Mouse (Mus musculus): ENCODE results near the gene Dnajc4.
"Not testable (repeated sequence)": the region's sequence is repeated elsewhere in the genome, so short reads cannot be mapped to it uniquely, and the experiment has no call there.

The Dnajc4 gene

GRCm38 (mm10) chr19:6994489-6994888 is 2.1 kb upstream of the Dnajc4 start:
- DNase-seq: no peak

DNA sequence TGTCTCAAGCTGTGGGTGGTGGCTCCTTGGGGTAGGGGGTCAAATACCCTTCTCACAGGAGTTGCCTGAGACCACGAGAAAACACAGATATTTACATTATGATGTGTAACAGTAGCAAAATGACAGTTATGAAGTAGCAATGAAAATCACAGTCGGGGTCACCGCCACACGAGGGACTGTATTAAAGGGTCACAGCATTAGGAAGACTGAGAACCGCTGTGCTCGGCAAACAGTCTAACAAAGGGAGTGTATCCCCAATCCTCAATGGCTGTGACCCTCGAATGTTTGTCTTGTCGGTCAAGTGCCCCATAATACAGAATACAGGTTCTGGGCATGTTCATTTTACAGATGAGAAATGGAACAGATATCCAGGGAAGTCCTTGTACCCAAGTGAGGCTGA is 1.6 kb upstream of the Dnajc4 start:
- no peak for DNase-seq

- DNase-seq: peak; percentile 1
Observed at GRCm38 (mm10) chr19:6993011-6993770, 819 bp upstream of the Dnajc4 start.

- not testable (repeated sequence) for DNase-seq
Observed at GRCm38 (mm10) chr19:6991166-6991565, 1.2 kb downstream of the Dnajc4 start.

- no peak for DNase-seq
Observed at GRCm38 (mm10) chr19:6990712-6991111, 1.7 kb downstream of the Dnajc4 start.

DNA sequence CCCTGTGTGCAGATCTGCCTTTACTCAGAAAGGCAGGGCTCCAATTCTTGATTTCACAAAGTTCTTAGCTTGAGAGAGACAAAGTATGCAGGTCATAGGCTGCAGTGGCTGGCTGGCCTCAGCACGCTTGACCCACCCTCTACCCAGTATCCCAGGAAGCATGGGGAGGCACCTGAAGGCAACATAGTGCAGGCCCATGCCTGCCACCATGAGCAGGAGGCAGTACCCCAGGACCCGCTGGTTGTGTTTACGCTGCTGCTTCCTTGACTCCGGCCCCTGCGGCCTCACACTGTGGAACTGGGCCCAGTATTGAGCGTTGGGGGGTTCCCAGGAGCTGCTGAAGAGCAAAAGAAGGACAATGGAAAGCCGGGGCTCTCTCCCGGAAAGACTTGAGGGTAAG is 3.1 kb downstream of the Dnajc4 start:
- no peak for DNase-seq

GRCm38 (mm10) chr19:6987904-6988285 is 4.5 kb downstream of the Dnajc4 start:
- no peak for DNase-seq

DNA sequence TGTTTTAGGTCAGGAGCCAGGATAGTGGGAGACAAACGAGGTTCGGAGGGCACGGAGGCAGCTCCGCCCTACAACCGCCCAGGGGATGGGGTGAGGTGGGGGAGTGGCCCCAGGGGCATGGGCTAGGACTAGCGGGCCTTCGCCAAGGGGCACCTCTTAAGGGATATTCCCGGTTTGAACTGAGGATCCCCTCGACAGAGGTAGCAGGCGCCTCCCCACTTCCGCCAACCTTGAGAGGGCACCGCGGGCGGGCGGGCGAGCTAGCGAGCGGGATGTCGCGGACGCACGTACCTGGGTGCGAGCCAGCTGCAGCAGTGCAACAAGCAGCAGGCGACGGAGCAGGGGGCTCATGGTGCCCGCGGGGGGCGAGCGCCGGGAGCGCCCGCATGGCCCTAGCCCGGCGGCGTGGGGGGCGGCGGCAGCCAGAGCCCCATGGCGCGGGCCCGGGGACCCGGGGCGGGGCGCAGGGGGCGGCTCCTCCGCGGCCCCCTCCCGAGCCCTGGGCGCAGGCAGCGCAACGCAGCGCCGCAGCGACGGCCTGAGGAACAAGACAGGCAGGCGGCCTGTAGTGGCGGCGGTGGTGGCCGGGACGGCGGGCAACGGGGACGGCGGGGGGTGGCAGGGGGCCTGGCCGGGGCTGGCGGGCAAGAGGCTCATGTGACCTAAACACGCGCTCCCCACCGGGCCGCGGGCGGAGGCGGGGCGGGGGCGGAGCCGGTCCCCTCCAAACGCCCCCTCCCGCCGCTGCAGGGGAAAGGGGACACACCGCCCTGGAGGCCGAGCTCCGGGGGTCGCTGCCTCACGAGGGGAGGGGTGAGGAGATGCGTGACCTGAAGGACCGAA is 5.1 kb downstream of the Dnajc4 start, which contains the start of gene Vegfb:
Vegfb (minus strand) TSS at position 591 of the 843 bp plus-strand sequence.
- DNase-seq: peak; percentile 64

DNA sequence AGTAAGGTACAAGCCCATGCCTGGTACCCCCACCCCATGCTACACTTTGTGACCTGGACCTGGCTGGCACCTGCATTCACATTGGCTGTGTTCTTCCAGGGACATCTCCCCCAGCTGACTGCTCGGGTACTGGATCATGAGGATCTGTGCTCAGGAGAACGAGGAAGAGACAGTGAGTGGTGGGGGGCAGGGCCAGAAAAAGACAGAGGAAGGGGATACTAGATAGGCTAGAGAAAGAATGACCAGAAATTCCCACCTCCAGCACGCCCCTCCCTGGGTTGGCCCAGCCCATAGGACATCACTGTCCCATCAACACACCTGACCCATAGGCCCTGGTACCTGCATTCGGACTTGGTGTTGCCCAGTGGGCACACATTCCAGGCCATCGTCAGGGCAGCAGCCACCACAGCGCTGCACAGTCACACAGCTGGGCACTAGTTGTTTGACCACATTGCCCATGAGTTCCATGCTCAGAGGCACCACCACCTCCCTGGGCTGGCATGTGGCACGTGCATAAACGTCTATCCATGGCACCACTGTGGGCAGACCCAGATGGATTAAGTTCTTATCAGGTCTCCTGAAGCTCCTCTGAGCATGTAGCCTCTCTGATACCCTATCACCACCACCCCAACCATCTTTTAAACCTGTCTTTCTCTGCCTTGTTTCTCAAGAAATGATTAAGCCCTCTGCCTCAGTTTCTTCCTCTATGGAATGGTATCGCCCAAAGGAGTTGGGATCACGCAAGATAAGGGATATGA is 6.2 kb downstream of the Dnajc4 start:
- no peak for DNase-seq

DNA sequence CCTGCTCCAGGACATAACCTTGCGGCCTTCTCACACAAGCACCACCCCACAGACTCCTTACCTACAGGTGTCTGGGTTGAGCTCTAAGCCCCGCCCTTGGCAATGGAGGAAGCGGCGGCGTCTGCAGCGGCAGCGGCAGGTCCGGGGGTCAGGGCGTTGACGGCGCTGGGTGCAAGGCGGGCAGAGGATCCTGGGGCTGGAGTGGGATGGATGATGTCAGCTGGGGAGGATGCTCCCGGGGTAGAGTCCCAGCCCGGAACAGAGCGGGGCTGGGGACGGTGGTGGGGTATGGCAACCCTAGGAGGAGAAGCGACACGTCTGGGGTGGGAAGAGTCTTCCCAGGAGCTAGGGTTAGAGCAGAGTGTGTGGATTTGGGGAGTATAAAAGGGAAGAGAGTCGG is 7.1 kb downstream of the Dnajc4 start:
- DNase-seq: no peak

- DNase-seq: no peak
Observed at GRCm38 (mm10) chr19:6983621-6984020, 8.8 kb downstream of the Dnajc4 start.

- no peak for DNase-seq
Observed at GRCm38 (mm10) chr19:6981465-6981864, 10.9 kb downstream of the Dnajc4 start.

DNA sequence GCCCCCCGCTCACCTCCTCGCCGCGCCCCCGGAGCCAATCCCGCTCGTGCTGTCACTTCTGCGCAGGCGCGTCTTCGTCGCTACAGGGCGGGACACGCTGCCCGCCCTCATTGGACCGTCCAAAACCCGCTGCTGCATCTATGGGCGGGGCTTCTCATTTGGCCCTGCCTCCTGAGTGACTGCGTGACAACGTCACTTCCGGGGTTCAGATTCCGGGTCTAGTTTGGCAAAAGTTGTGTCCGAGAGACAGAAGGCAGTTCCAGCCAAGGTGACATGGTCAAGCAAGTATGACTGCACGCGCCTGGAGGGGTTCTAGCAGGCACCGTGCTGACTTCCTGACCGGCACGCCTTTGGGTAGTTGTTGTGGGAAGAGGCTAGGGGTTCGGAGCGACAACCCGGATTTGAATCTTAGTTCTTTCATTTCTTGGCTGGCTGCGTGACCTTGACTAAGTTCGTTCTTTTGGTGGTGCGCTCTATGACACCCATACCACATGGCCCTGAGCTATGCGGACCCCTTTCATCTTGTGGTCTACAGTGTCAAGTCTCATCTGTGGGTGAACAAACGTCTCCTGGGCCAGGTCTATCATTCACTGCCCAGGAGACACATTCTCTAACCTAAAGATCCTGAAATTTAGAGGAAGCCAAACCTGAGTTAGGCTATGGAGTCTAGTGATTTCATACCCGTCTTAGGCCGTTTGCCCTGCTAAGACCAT is 11.8 kb downstream of the Dnajc4 start, which contains the start of gene Fkbp2:
Fkbp2 (minus strand) TSS at position 121 of the 713 bp plus-strand sequence.
- DNase-seq: peak; percentile 99

- peak; percentile 100 for DNase-seq
Observed at GRCm38 (mm10) chr19:6979486-6980380, 12.6 kb downstream of the Dnajc4 start.

- DNase-seq: no peak
Observed at GRCm38 (mm10) chr19:6979001-6979479, 13.3 kb downstream of the Dnajc4 start.

GRCm38 (mm10) chr19:6978639-6978974 is 13.8 kb downstream of the Dnajc4 start:
- no peak for DNase-seq

GRCm38 (mm10) chr19:6977759-6978638 is 14.4 kb downstream of the Dnajc4 start:
- no peak for DNase-seq

GRCm38 (mm10) chr19:6975537-6976521 is 16.5 kb downstream of the Dnajc4 start, which contains the start of gene Plcb3:
Gene Plcb3, minus strand, starts transcription at chr19:6976470.
- peak; percentile 83 for DNase-seq

Measured in lung, postnatal 10 days (tissue).